Comparison of ENCODE assay signal across 17 mouse cellular contexts in the genomic region with DNA sequence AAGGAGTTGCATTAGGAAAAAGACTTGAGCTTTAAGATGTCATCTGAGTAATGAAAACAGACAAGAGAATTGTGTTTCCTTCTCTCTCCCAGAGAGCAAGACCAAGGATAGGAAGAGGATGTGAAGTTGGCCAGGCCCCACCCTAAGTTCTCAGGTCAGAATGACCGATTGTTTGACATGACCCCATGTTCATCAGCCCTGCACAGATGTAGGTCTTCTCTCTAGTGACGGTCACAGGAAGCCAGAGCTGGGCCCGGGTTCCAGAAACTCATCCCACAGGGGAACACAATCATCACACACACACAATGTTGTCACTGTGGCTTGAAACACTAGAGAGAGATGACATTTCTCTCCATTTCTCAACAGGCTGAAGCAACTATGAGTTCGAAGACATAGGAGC. TPM values are rescaled to one million over a fixed set of nuclear protein-coding genes. Genes with fewer than 3 reads are reported as not detected.
DNase-seq lines count a peak whose midpoint lies in the region; ATAC-seq and TF ChIP-seq lines count a peak whose summit lies in the region.
"Had no signal": no experiment of that assay in that cellular context is flagged by ENCODE, and none has a peak within 500 bp of the region (broad histone marks: within the 10 kb centered on the region; RNA-seq: fewer than 3 reads in every experiment).

No protein-coding gene starts in this region.

- DNase-seq in heart, adult 11 months: peak; percentile 95
- DNase-seq in heart, embryonic 10.5 days (ENCODE audit: low spot score): no peak
- DNase-seq in kidney, adult 2 months: peak; percentile 69
- DNase-seq in kidney, postnatal 10 days: no peak
- peak; percentile 35 for DNase-seq in lung, postnatal 10 days
- DNase-seq in lung, adult 18-20 months: no peak
- DNase-seq: adrenal gland, postnatal 14 days; cerebellum, adult 18-20 months; cerebellum, adult 9-11 months; cerebellum, postnatal 36 days; forebrain, postnatal 0 days; gastrocnemius, postnatal 36 days; heart, postnatal 36 days had no signal

- H3K9ac ChIP-seq in forebrain, embryonic 15.5 days (replicated peaks): no peak overlapping the region
- H3K9ac ChIP-seq: embryonic facial prominence, embryonic 13.5 days; forebrain, embryonic 12.5 days; forebrain, postnatal 0 days; hindbrain, embryonic 15.5 days had no signal

- H3K27ac ChIP-seq in heart, embryonic 10.5 days: no peak overlapping the region
- no peak overlapping the region for H3K27ac ChIP-seq in kidney, adult 2 months (ENCODE audit: insufficient read depth, low read depth, low read length)
- H3K27ac ChIP-seq in forebrain, embryonic 15.5 days (replicated peaks): no peak overlapping the region
- H3K27ac ChIP-seq: forebrain, embryonic 12.5 days; hindbrain, embryonic 15.5 days had no signal

- no peak for TF ChIP-seq POLR2A in kidney, adult 2 months (IDR thresholded peaks at IDR 0.05; ENCODE audit: low read depth, low read length)

- no peaks in the 10 kb centered on the region for H3K9me3 ChIP-seq in heart, embryonic 10.5 days
- no peaks in the 10 kb centered on the region for H3K9me3 ChIP-seq in forebrain, embryonic 15.5 days
- H3K9me3 ChIP-seq: embryonic facial prominence, embryonic 13.5 days; forebrain, embryonic 12.5 days; hindbrain, embryonic 15.5 days had no signal

- peaks cover 10% of the 10 kb centered on the region; the same call in 1 of the 2 replicates for H3K36me3 ChIP-seq in heart, embryonic 10.5 days
- no peaks in the 10 kb centered on the region for H3K36me3 ChIP-seq in kidney, adult 2 months (ENCODE audit: control insufficient read depth, insufficient read depth, low read length)
- no peaks in the 10 kb centered on the region for H3K36me3 ChIP-seq in forebrain, embryonic 15.5 days
- H3K36me3 ChIP-seq: forebrain, embryonic 12.5 days; hindbrain, embryonic 15.5 days had no signal

- H3K27me3 ChIP-seq in heart, embryonic 10.5 days (ENCODE audit: insufficient read depth, poor library complexity, severe bottlenecking): no peaks in the 10 kb centered on the region
- no peaks in the 10 kb centered on the region for H3K27me3 ChIP-seq in kidney, adult 2 months (replicated peaks; ENCODE audit: control insufficient read depth, insufficient read depth, low read length)
- H3K27me3 ChIP-seq in forebrain, embryonic 15.5 days: no peaks in the 10 kb centered on the region
- H3K27me3 ChIP-seq: embryonic facial prominence, embryonic 13.5 days; forebrain, embryonic 12.5 days; hindbrain, embryonic 15.5 days had no signal

- peaks cover 75% of the 10 kb centered on the region for H3K4me1 ChIP-seq in heart, embryonic 10.5 days
- peaks cover 35% of the 10 kb centered on the region for H3K4me1 ChIP-seq in kidney, adult 2 months (ENCODE audit: control insufficient read depth, insufficient read depth, low read length)
- H3K4me1 ChIP-seq in forebrain, embryonic 15.5 days: 0 out of 2 replicates have a peak, but pooled peaks cover 3% of the 10 kb centered on the region

- WGBS in heart, embryonic 10.5 days: 64% methylated on average over 4 of the region's 4 CpGs
- 43% methylated on average over 4 of the region's 4 CpGs for WGBS in kidney, adult 2 months
- 86% methylated on average over 4 of the region's 4 CpGs for WGBS in forebrain, embryonic 15.5 days

- TF ChIP-seq CTCF in kidney, adult 2 months (conservative IDR thresholded peaks at IDR 0.05; ENCODE audit: insufficient read depth, insufficient read length, low read depth, low read length): no peak

- no peak overlapping the region for H3K4me3 ChIP-seq in heart, embryonic 10.5 days
- no peak overlapping the region for H3K4me3 ChIP-seq in kidney, adult 2 months (ENCODE audit: insufficient read depth, low read depth, low read length)
- H3K4me3 ChIP-seq in forebrain, embryonic 15.5 days: no peak overlapping the region
- H3K4me3 ChIP-seq: embryonic facial prominence, embryonic 13.5 days; forebrain, embryonic 12.5 days; hindbrain, embryonic 15.5 days had no signal

- no peak for ATAC-seq in forebrain, embryonic 15.5 days (replicated peaks)
- ATAC-seq: forebrain, postnatal 0 days had no signal

- H3K4me2 ChIP-seq in forebrain, embryonic 15.5 days (replicated peaks): no peak overlapping the region
- H3K4me2 ChIP-seq: embryonic facial prominence, embryonic 13.5 days; forebrain, embryonic 12.5 days; hindbrain, embryonic 15.5 days had no signal

RNA-seq across cellular contexts. Expression of a gene that starts 27.2 kb away (rescaled TPM):
- 54.9 and 97.0 TPM in 2 replicates for polyA plus RNA-seq in heart, embryonic 10.5 days (2016; fragmentation: Nextera tagmentation; extraction: Ambion mirVana)
- 75.6 and 83.5 TPM in 2 replicates for polyA plus RNA-seq in kidney, adult 2 months (2012; rRNA removed)
- polyA plus RNA-seq in forebrain, embryonic 15.5 days (2015; fragmentation: Nextera tagmentation; extraction: Ambion mirVana): 28.7 and 32.4 TPM in 2 replicates

RNA-seq across cellular contexts. Expression of a gene that starts 27.2 kb away (rescaled TPM):
- polyA plus RNA-seq in heart, embryonic 10.5 days (2016; fragmentation: Nextera tagmentation; extraction: Ambion mirVana): 143 and 257 TPM in 2 replicates
- polyA plus RNA-seq in kidney, adult 2 months (2012; rRNA removed): 216 and 304 TPM in 2 replicates
- 61.4 and 67.6 TPM in 2 replicates for polyA plus RNA-seq in forebrain, embryonic 15.5 days (2015; fragmentation: Nextera tagmentation; extraction: Ambion mirVana)

Comparison
In these comparisons a context has a peak if more than half of its experiments do, and no peak if none do; other contexts are left out.
1. DNase-seq: peak in heart, adult 11 months (single experiment), kidney, adult 2 months (single experiment) and lung, postnatal 10 days (single experiment); none in heart, embryonic 10.5 days (single experiment), kidney, postnatal 10 days (single experiment) and lung, adult 18-20 months (0 of 2).